Mouse (Mus musculus) G1E (cell line): Measurements from ENCODE around the gene Ciapin1.

Experiments used
- CTCF ChIP-seq: IDR thresholded peaks from 2 replicates; pipeline ENCODE4 v1.5.1; 2012; ENCODE audit warnings: low read depth, low read length, inconsistent platforms, mixed read lengths
- GATA1 ChIP-seq: IDR thresholded peaks from 2 replicates; pipeline ENCODE4 v1.6.1; 2012; ENCODE audit warnings: borderline replicate concordance, low read length, inconsistent platforms, mixed read lengths
- GATA2 ChIP-seq: IDR thresholded peaks from 2 replicates; pipeline ENCODE4 v1.6.1; 2012; ENCODE audit warnings: low read depth, low read length, inconsistent platforms, borderline replicate concordance
- POLR2AphosphoS5 ChIP-seq: IDR thresholded peaks from 2 replicates; pipeline ENCODE4 v1.6.1; 2012; ENCODE audit warnings: low read depth, low read length, inconsistent platforms; ENCODE audit not compliant: insufficient replicate concordance
- TAL1 ChIP-seq: conservative IDR thresholded peaks from 2 replicates; pipeline ENCODE4 v1.6.1; 2012; ENCODE audit warnings: low read depth, low read length, inconsistent platforms, mixed read lengths

GRCm38 (mm10) chr8:94871108-94871894 is 33.1 kb upstream of the Ciapin1 start:
- no peak for TF ChIP-seq TAL1
- TF ChIP-seq CTCF = no peak
- TF ChIP-seq POLR2AphosphoS5 = no peak
- TF ChIP-seq GATA1 = no peak
- no peak for TF ChIP-seq GATA2
